Mouse (Mus musculus): ENCODE measurements around the gene Acsm5.

- TF ChIP-seq CTCF (IDR thresholded peaks at IDR 0.05; ENCODE audit: extremely low read depth, insufficient read depth, low read length) (no peak), POLR2A (IDR thresholded peaks at IDR 0.05; ENCODE audit: extremely low read depth, insufficient read depth, low read length) (no peak)
These were observed 42.5 kb upstream of the Acsm5 start for GRCm38 (mm10) chr7:119476500-119477389.

All from cortical plate, adult 2 months (tissue).